Mouse (Mus musculus) neural tube, embryonic 15.5 days (tissue): ENCODE measurements at regions not wholly inside any gene's neighbourhood (a gene's known extent, or its start where the extent isn't known, plus 50 kb on each side); places are given as distances from the start of the nearest gene placed in this dataset.

ENCODE experiments used
- ATAC-seq: fragments of 200-750 bp; cut with Nextera tagmentation; 2 replicates; pipeline ENCODE4 v1.8.0; 2017; ENCODE audit warnings: mild to moderate bottlenecking, moderate TSS enrichment, moderate library complexity; ENCODE audit not compliant: low FRiP score
- H3K27ac ChIP-seq: fragments of 300-500 bp; sonication (generic); replicated peaks from 2 replicates; pipeline ENCODE4 v1.5.1; 2015; ENCODE audit warnings: mild to moderate bottlenecking, inconsistent platforms
- H3K27me3 ChIP-seq: fragments of 300-500 bp; sonication (generic); replicated peaks from 2 replicates; pipeline ENCODE4 v1.6.1; 2015; ENCODE audit warnings: inconsistent platforms
- H3K36me3 ChIP-seq: fragments of 300-500 bp; sonication (generic); 2 replicates; pipeline ENCODE4 v1.6.1; 2015; ENCODE audit warnings: inconsistent platforms
- H3K4me1 ChIP-seq: fragments of 300-500 bp; sonication (generic); 2 replicates; pipeline ENCODE4 v1.6.1; 2015; ENCODE audit warnings: inconsistent platforms
- H3K4me2 ChIP-seq: fragments of 300-500 bp; sonication (generic); 2 replicates; pipeline ENCODE4 v1.6.1; 2015; ENCODE audit warnings: inconsistent platforms, mild to moderate bottlenecking, moderate library complexity
- H3K4me3 ChIP-seq: fragments of 300-500 bp; sonication (generic); replicated peaks from 2 replicates; pipeline ENCODE4 v1.5.1; 2015; ENCODE audit warnings: mild to moderate bottlenecking, inconsistent platforms
- H3K9ac ChIP-seq: fragments of 300-500 bp; sonication (generic); replicated peaks from 2 replicates; pipeline ENCODE4 v1.6.1; 2015; ENCODE audit warnings: mild to moderate bottlenecking, inconsistent platforms
- H3K9me3 ChIP-seq: fragments of 300-500 bp; sonication (generic); replicated peaks from 2 replicates; pipeline ENCODE4 v1.6.1; 2016; ENCODE audit warnings: inconsistent platforms
- WGBS: fragments of 180-500 bp; shearing (Covaris S2); methylation state at CpG from one replicate; pipeline ENCODE4 v1.1.7; 2015; ENCODE audit warnings: mixed read lengths; 5-methylcytosine and 5-hydroxymethylcytosine counted together

GRCm38 (mm10) chr5:111554551-111555311, 137.6 kb downstream of the Mn1 start:
- Histone ChIP-seq H3K27me3 (0 out of 2 replicates have a peak, but pooled peaks cover 1% of the 10 kb centered on the region), H3K9ac (no peak overlapping the region), H3K4me2 (peak overlapping the region; percentile 14; the same call in 1 of the 2 replicates), H3K4me1 (peaks cover 15% of the 10 kb centered on the region), H3K4me3 (no peak overlapping the region), H3K36me3 (no peaks in the 10 kb centered on the region), H3K27ac (peak overlapping the region; percentile 65), H3K9me3 (no peaks in the 10 kb centered on the region)
- peak; percentile 77; the same call in 1 of the 2 replicates for ATAC-seq
- 7% methylated on average over 23 of the region's 24 CpGs for WGBS

GRCm38 (mm10) chr5:111555312-111555957, 138.3 kb downstream of the Mn1 start:
- Histone ChIP-seq H3K4me3 (no peak overlapping the region), H3K36me3 (no peaks in the 10 kb centered on the region), H3K27me3 (0 out of 2 replicates have a peak, but pooled peaks cover 3% of the 10 kb centered on the region), H3K4me1 (peaks cover 15% of the 10 kb centered on the region), H3K4me2 (no peak overlapping the region), H3K9ac (no peak overlapping the region), H3K27ac (peak overlapping the region; percentile 65), H3K9me3 (no peaks in the 10 kb centered on the region)
- WGBS: 6% methylated on average over 3 of the region's 5 CpGs
- ATAC-seq: no peak

GRCm38 (mm10) chr5:111555981-111556380, 138.8 kb downstream of the Mn1 start:
- WGBS: 56% methylated on average over 7 of the region's 7 CpGs
- Histone ChIP-seq H3K9me3 (no peaks in the 10 kb centered on the region), H3K4me2 (no peak overlapping the region), H3K9ac (no peak overlapping the region), H3K4me1 (peaks cover 15% of the 10 kb centered on the region), H3K27me3 (0 out of 2 replicates have a peak, but pooled peaks cover 3% of the 10 kb centered on the region), H3K27ac (no peak overlapping the region), H3K4me3 (no peak overlapping the region), H3K36me3 (no peaks in the 10 kb centered on the region)
- no peak for ATAC-seq

GRCm38 (mm10) chr5:111560432-111560831, 143.3 kb downstream of the Mn1 start:
- Histone ChIP-seq H3K36me3 (no peaks in the 10 kb centered on the region), H3K9me3 (no peaks in the 10 kb centered on the region), H3K27ac (no peak overlapping the region), H3K9ac (no peak overlapping the region), H3K4me1 (peaks cover 6% of the 10 kb centered on the region), H3K4me3 (no peak overlapping the region), H3K4me2 (no peak overlapping the region), H3K27me3 (0 out of 2 replicates have a peak, but pooled peaks cover 3% of the 10 kb centered on the region)
- 54% methylated on average over 9 of the region's 9 CpGs for WGBS
- no peak for ATAC-seq

- H3K4me2 ChIP-seq: no peak overlapping the region
- no peaks in the 10 kb centered on the region for H3K9me3 ChIP-seq
- no peak overlapping the region for H3K4me3 ChIP-seq
- H3K9ac ChIP-seq: no peak overlapping the region
- no peak overlapping the region for H3K27ac ChIP-seq
- H3K27me3 ChIP-seq: 0 out of 2 replicates have a peak, but pooled peaks cover 3% of the 10 kb centered on the region
- H3K4me1 ChIP-seq: no peaks in the 10 kb centered on the region
- no peak for ATAC-seq
- no peaks in the 10 kb centered on the region for H3K36me3 ChIP-seq
- 89% methylated on average over 10 of the region's 10 CpGs for WGBS
These were observed 144.1 kb downstream of the Mn1 start for GRCm38 (mm10) chr5:111561301-111561700.

- 4% methylated on average over 10 of the region's 10 CpGs for WGBS
- ATAC-seq: no peak
- Histone ChIP-seq H3K27ac (no peak overlapping the region), H3K4me1 (peaks cover 19% of the 10 kb centered on the region), H3K27me3 (peaks cover 9% of the 10 kb centered on the region), H3K36me3 (no peaks in the 10 kb centered on the region), H3K4me3 (no peak overlapping the region), H3K4me2 (no peak overlapping the region), H3K9ac (no peak overlapping the region), H3K9me3 (no peaks in the 10 kb centered on the region)
These were observed 153.7 kb downstream of the Mn1 start for GRCm38 (mm10) chr5:111570826-111571225.

- H3K9me3 ChIP-seq: no peaks in the 10 kb centered on the region
- H3K9ac ChIP-seq: no peak overlapping the region
- ATAC-seq: no peak
- peaks cover 11% of the 10 kb centered on the region for H3K27me3 ChIP-seq
- no peaks in the 10 kb centered on the region for H3K36me3 ChIP-seq
- no peak overlapping the region for H3K27ac ChIP-seq
- H3K4me3 ChIP-seq: no peak overlapping the region
- H3K4me2 ChIP-seq: no peak overlapping the region
- 21% methylated on average over 13 of the region's 13 CpGs for WGBS
- peaks cover 33% of the 10 kb centered on the region for H3K4me1 ChIP-seq
These were observed 156.2 kb downstream of the Mn1 start for GRCm38 (mm10) chr5:111573265-111573873.

- Histone ChIP-seq H3K4me1 (peaks cover 43% of the 10 kb centered on the region), H3K27me3 (peaks cover 11% of the 10 kb centered on the region), H3K9ac (no peak overlapping the region), H3K4me2 (no peak overlapping the region), H3K27ac (no peak overlapping the region), H3K4me3 (no peak overlapping the region), H3K9me3 (no peaks in the 10 kb centered on the region), H3K36me3 (no peaks in the 10 kb centered on the region)
- 28% methylated on average over 8 of the region's 8 CpGs for WGBS
- no peak for ATAC-seq
These were observed 157.2 kb downstream of the Mn1 start for GRCm38 (mm10) chr5:111574219-111574840.

GRCm38 (mm10) chr5:111575376-111575775, 158.2 kb downstream of the Mn1 start:
- Histone ChIP-seq H3K36me3 (no peaks in the 10 kb centered on the region), H3K4me1 (peaks cover 44% of the 10 kb centered on the region), H3K9ac (no peak overlapping the region), H3K27ac (no peak overlapping the region), H3K27me3 (peaks cover 11% of the 10 kb centered on the region), H3K4me2 (no peak overlapping the region), H3K9me3 (no peaks in the 10 kb centered on the region), H3K4me3 (no peak overlapping the region)
- 88% methylated on average over 5 of the region's 5 CpGs for WGBS
- no peak for ATAC-seq

- WGBS: 40% methylated on average over 5 of the region's 5 CpGs
- ATAC-seq: no peak
- H3K36me3 ChIP-seq: no peaks in the 10 kb centered on the region
- no peak overlapping the region for H3K4me3 ChIP-seq
- H3K9ac ChIP-seq: no peak overlapping the region
- no peak overlapping the region for H3K27ac ChIP-seq
- no peaks in the 10 kb centered on the region for H3K9me3 ChIP-seq
- H3K27me3 ChIP-seq: peaks cover 11% of the 10 kb centered on the region
- peaks cover 57% of the 10 kb centered on the region for H3K4me1 ChIP-seq
- H3K4me2 ChIP-seq: no peak overlapping the region
These were observed 156.3 kb upstream of the Gm26897 start for GRCm38 (mm10) chr5:111577441-111577840.

- Histone ChIP-seq H3K9ac (no peak overlapping the region), H3K4me2 (no peak overlapping the region), H3K4me1 (peaks cover 63% of the 10 kb centered on the region), H3K4me3 (no peak overlapping the region), H3K27me3 (peaks cover 8% of the 10 kb centered on the region), H3K27ac (no peak overlapping the region), H3K36me3 (no peaks in the 10 kb centered on the region), H3K9me3 (no peaks in the 10 kb centered on the region)
- WGBS: 58% methylated on average over 5 of the region's 5 CpGs
- ATAC-seq: no peak
These were observed 155.6 kb upstream of the Gm26897 start for GRCm38 (mm10) chr5:111578088-111578487.
